Mouse (Mus musculus): ENCODE data around the gene Kcnt2. TPM values are rescaled to one million over a fixed set of nuclear protein-coding genes. Genes with fewer than 3 reads are reported as not detected.

The Kcnt2 gene
- polyA plus RNA-seq, 1 experiment from 2014 or later, result 1.0 TPM

- Histone ChIP-seq H3K9ac (no peak overlapping the region), H3K9me3 (replicated peaks) (no peaks in the 10 kb centered on the region), H3K4me3 (no peak overlapping the region), H3K4me2 (no peak overlapping the region), H3K27me3 (replicated peaks) (no peaks in the 10 kb centered on the region), H3K27ac (ENCODE audit: poor library complexity, severe bottlenecking) (no peak overlapping the region), H3K4me1 (replicated peaks) (peaks cover 3% of the 10 kb centered on the region; the same call in 1 of the 2 replicates), H3K36me3 (no peaks in the 10 kb centered on the region)
- no peak for ATAC-seq (ENCODE audit: insufficient number of reproducible peaks, low FRiP score)
- 74% methylated on average over 1 of the region's 1 CpGs for WGBS
Observed at GRCm38 (mm10) chr1:140373532-140373931, 127.6 kb downstream of the Kcnt2 start.

DNA sequence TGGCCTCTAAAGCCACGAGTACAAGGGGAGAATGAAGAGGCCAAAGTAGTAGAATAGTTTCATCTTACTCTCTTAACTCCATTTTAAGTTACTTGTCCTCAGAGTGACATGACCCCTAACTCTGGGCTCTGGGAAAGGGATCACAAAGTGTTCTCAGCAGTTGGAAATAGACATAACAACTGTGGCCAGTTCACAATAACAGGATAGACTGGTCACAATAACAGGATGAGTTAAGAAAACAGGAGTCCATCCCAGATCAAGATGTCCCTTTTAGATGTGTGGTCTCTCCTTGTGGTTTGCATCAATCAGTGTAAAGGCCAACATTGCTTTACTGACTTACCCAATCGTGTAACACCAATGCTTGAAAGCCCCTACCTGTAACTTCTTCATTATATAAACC, 132.8 kb downstream of the Kcnt2 start:
- no peak overlapping the region for H3K4me3 ChIP-seq
- ATAC-seq (ENCODE audit: insufficient number of reproducible peaks, low FRiP score), result no peak
- H3K9ac ChIP-seq, result no peak overlapping the region
- no peaks in the 10 kb centered on the region for H3K9me3 ChIP-seq (replicated peaks)
- H3K4me1 ChIP-seq (replicated peaks), result peaks cover 3% of the 10 kb centered on the region; the same call in 1 of the 2 replicates
- H3K36me3 ChIP-seq, result no peaks in the 10 kb centered on the region
- H3K4me2 ChIP-seq, result no peak overlapping the region
- no peak overlapping the region for H3K27ac ChIP-seq (ENCODE audit: poor library complexity, severe bottlenecking)
- H3K27me3 ChIP-seq (replicated peaks), result no peaks in the 10 kb centered on the region
- WGBS, result 68% methylated on average over 2 of the region's 2 CpGs

GRCm38 (mm10) chr1:140379526-140379925, 133.6 kb downstream of the Kcnt2 start:
- Histone ChIP-seq H3K27ac (ENCODE audit: poor library complexity, severe bottlenecking) (no peak overlapping the region), H3K36me3 (no peaks in the 10 kb centered on the region), H3K27me3 (replicated peaks) (no peaks in the 10 kb centered on the region), H3K9ac (no peak overlapping the region), H3K4me3 (no peak overlapping the region), H3K4me1 (replicated peaks) (peaks cover 3% of the 10 kb centered on the region; the same call in 1 of the 2 replicates), H3K9me3 (replicated peaks) (no peaks in the 10 kb centered on the region), H3K4me2 (no peak overlapping the region)
- 54% methylated on average over 2 of the region's 2 CpGs for WGBS
- ATAC-seq (ENCODE audit: insufficient number of reproducible peaks, low FRiP score), result no peak

DNA sequence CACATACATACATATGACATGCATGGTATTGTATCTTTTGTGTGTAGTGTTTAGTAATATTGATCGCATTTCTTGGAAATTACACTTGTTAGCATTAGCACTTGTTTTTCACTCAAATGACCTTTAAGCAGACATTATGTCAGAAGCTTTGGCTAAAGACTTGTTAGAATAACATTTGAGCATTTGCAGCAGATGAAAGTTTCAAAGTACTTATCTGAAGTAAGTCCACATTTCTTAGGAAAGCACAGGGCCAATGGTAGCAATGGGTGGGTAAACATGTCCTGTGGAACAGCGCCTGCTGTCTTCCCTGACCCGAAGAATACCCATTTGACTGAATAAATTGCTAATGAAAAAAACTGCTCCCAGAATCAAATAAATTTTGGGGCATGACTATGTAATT, 135.1 kb downstream of the Kcnt2 start:
- Histone ChIP-seq H3K36me3 (no peaks in the 10 kb centered on the region), H3K4me1 (replicated peaks) (peaks cover 3% of the 10 kb centered on the region; the same call in 1 of the 2 replicates), H3K9me3 (replicated peaks) (no peaks in the 10 kb centered on the region), H3K9ac (no peak overlapping the region), H3K27ac (ENCODE audit: poor library complexity, severe bottlenecking) (no peak overlapping the region), H3K4me3 (no peak overlapping the region), H3K27me3 (replicated peaks) (no peaks in the 10 kb centered on the region), H3K4me2 (no peak overlapping the region)
- no peak for ATAC-seq (ENCODE audit: insufficient number of reproducible peaks, low FRiP score)
- 89% methylated on average over 3 of the region's 3 CpGs for WGBS

DNA sequence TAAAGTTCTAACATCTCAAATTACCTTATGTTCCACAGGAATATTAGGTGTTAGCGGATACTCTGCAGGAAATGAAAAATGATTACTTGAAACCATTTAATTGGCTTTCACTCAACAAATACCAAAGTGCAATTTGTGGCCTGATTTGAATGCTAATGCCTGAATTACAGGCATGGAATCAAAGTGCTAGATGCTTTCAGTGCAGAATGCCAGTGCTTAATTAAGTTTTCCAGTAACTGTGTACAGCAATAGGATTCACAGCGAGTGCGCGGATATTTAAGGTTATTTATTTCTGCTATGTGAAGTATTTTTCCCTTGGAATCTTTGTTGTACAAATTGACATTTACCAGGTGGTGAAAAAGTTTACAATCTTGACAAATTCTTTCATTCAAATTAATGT, 144.3 kb downstream of the Kcnt2 start:
- ATAC-seq (ENCODE audit: insufficient number of reproducible peaks, low FRiP score), result no peak
- Histone ChIP-seq H3K4me1 (replicated peaks) (no peaks in the 10 kb centered on the region), H3K27ac (ENCODE audit: poor library complexity, severe bottlenecking) (no peak overlapping the region), H3K27me3 (replicated peaks) (no peaks in the 10 kb centered on the region), H3K36me3 (no peaks in the 10 kb centered on the region), H3K4me2 (no peak overlapping the region), H3K9me3 (replicated peaks) (no peaks in the 10 kb centered on the region), H3K9ac (no peak overlapping the region), H3K4me3 (no peak overlapping the region)
- WGBS, result 82% methylated on average over 4 of the region's 4 CpGs

- H3K4me2 ChIP-seq, result no peak overlapping the region
- H3K4me3 ChIP-seq, result no peak overlapping the region
- no peaks in the 10 kb centered on the region for H3K4me1 ChIP-seq (replicated peaks)
- H3K9me3 ChIP-seq (replicated peaks), result no peaks in the 10 kb centered on the region
- H3K9ac ChIP-seq, result no peak overlapping the region
- H3K27me3 ChIP-seq (replicated peaks), result no peaks in the 10 kb centered on the region
- ATAC-seq (ENCODE audit: insufficient number of reproducible peaks, low FRiP score), result no peak
- H3K27ac ChIP-seq (ENCODE audit: poor library complexity, severe bottlenecking), result no peak overlapping the region
- H3K36me3 ChIP-seq, result no peaks in the 10 kb centered on the region
Observed at GRCm38 (mm10) chr1:140397756-140398155, 151.8 kb downstream of the Kcnt2 start.

- Histone ChIP-seq H3K27me3 (replicated peaks) (no peaks in the 10 kb centered on the region), H3K4me1 (replicated peaks) (no peaks in the 10 kb centered on the region), H3K27ac (ENCODE audit: poor library complexity, severe bottlenecking) (no peak overlapping the region), H3K36me3 (no peaks in the 10 kb centered on the region), H3K4me3 (no peak overlapping the region), H3K9ac (no peak overlapping the region), H3K4me2 (no peak overlapping the region), H3K9me3 (replicated peaks) (no peaks in the 10 kb centered on the region)
- WGBS, result 71% methylated on average over 4 of the region's 4 CpGs
- ATAC-seq (ENCODE audit: insufficient number of reproducible peaks, low FRiP score), result no peak
Observed at GRCm38 (mm10) chr1:140406631-140407288, 160.8 kb downstream of the Kcnt2 start.

DNA sequence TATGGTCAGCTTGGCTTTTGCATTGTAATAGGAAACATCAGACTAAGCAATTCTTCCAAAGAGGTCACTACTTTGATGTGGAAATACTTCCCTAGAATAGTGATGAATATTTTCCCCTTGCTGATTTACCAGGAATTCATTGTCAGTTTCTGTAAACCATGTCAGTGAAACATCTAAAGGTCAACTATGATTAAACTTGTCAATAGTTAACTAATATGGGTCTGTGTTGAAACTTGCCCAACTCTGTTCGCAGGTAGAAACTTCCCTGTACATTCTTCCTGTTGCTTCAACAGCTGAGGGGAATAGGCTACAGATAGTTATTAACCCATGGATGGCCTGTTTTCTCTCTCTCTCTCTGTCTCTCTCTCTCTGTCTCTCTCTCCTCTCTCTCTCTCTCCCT, 169.8 kb downstream of the Kcnt2 start:
- Histone ChIP-seq H3K9ac (no peak overlapping the region), H3K36me3 (no peaks in the 10 kb centered on the region), H3K4me1 (replicated peaks) (no peaks in the 10 kb centered on the region), H3K27me3 (replicated peaks) (no peaks in the 10 kb centered on the region), H3K4me2 (no peak overlapping the region), H3K4me3 (no peak overlapping the region), H3K9me3 (replicated peaks) (no peaks in the 10 kb centered on the region), H3K27ac (ENCODE audit: poor library complexity, severe bottlenecking) (no peak overlapping the region)
- 57% methylated on average over 1 of the region's 1 CpGs for WGBS
- no peak for ATAC-seq (ENCODE audit: insufficient number of reproducible peaks, low FRiP score)

DNA sequence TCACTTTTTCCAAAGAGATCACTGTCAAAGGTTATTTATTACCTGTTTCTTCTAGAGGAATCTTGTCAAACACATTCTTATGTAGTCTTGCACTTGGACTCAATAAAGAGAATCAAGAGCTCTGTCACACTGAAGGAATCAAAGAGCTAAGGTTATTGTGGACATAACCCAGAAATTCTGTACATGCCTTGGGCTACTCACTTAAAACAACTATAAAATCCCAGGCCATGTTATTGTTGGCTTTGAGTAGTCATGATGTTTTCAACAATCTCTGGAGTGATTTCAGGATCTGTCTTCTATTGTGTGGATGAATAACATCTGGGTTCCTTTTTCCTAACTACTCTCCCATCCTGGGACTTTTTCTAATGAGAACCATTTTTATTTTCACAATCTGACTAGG, 177.0 kb downstream of the Kcnt2 start:
- Histone ChIP-seq H3K4me1 (replicated peaks) (no peaks in the 10 kb centered on the region), H3K27me3 (replicated peaks) (no peaks in the 10 kb centered on the region), H3K36me3 (no peaks in the 10 kb centered on the region), H3K9me3 (replicated peaks) (no peaks in the 10 kb centered on the region), H3K9ac (no peak overlapping the region), H3K4me2 (no peak overlapping the region), H3K4me3 (no peak overlapping the region), H3K27ac (ENCODE audit: poor library complexity, severe bottlenecking) (no peak overlapping the region)
- ATAC-seq (ENCODE audit: insufficient number of reproducible peaks, low FRiP score), result no peak

DNA sequence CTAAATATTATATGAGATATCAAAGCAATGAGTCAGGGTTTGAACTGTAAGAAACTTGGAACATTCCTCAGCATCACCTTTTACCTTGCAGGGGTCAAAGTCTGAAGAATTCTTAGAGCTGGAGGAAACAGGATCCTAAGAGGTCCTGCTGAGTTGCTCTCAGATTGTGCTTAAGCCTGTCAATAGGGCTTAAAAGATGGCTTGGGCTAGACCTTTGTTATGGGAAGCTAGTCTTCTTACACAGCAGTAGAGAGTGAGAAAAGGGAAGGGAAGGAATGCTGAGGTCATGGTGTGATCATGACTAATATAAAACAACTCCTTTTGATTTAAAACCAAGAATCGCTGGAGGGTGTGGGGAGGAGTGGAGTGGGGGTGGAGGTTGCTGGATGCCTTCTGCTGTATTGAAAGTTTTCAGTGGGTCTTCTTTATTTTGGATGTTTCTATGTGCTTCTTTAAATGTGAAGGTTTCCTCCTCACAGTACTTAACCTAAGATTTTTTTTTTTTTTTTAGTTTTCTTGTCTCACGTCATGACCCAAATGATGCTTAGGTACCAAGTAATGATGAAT, 183.4 kb downstream of the Kcnt2 start:
- H3K4me1 ChIP-seq (replicated peaks), result no peaks in the 10 kb centered on the region
- WGBS, result 55% methylated on average over 2 of the region's 2 CpGs
- no peak overlapping the region for H3K27ac ChIP-seq (ENCODE audit: poor library complexity, severe bottlenecking)
- no peaks in the 10 kb centered on the region for H3K36me3 ChIP-seq
- no peaks in the 10 kb centered on the region for H3K27me3 ChIP-seq (replicated peaks)
- no peak overlapping the region for H3K4me2 ChIP-seq
- H3K4me3 ChIP-seq, result no peak overlapping the region
- no peak for ATAC-seq (ENCODE audit: insufficient number of reproducible peaks, low FRiP score)
- no peaks in the 10 kb centered on the region for H3K9me3 ChIP-seq (replicated peaks)
- H3K9ac ChIP-seq, result no peak overlapping the region

DNA sequence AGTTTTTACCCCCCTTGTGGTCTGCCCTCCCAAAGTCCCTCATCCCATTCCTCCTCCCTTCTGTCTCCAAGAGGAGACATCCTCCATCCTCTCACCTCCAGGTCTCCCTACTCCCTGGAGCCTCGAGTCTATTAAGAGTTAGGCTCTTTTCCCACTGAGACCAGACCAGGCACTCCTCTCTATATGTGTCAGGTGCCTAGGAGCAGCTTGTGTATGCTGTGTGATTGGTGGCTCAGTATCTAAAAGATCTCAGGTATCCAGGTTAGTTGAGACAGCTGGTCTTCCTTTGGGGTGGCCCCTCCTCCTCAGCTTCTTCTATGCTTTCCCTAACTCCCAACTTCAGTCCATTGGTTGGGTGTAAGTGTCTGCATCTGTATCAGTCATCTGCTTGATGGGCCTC, 186.1 kb downstream of the Kcnt2 start:
- Histone ChIP-seq H3K27ac (ENCODE audit: poor library complexity, severe bottlenecking) (no peak overlapping the region), H3K4me1 (replicated peaks) (no peaks in the 10 kb centered on the region)
- 64% methylated on average over 1 of the region's 1 CpGs for WGBS

GRCm38 (mm10) chr1:140434791-140435190, 188.8 kb downstream of the Kcnt2 start:
- WGBS, result 72% methylated on average over 2 of the region's 2 CpGs
- Histone ChIP-seq H3K9me3 (replicated peaks) (no peaks in the 10 kb centered on the region), H3K4me3 (no peak overlapping the region), H3K9ac (no peak overlapping the region), H3K27ac (ENCODE audit: poor library complexity, severe bottlenecking) (no peak overlapping the region), H3K4me2 (no peak overlapping the region), H3K36me3 (no peaks in the 10 kb centered on the region), H3K4me1 (replicated peaks) (no peaks in the 10 kb centered on the region), H3K27me3 (replicated peaks) (no peaks in the 10 kb centered on the region)
- ATAC-seq (ENCODE audit: insufficient number of reproducible peaks, low FRiP score), result no peak

More for the DNA sequence above, 186.1 kb downstream of the Kcnt2 start:
- H3K9me3 ChIP-seq (replicated peaks), result no peaks in the 10 kb centered on the region
- no peak overlapping the region for H3K4me3 ChIP-seq
- no peak overlapping the region for H3K4me2 ChIP-seq
- no peak overlapping the region for H3K9ac ChIP-seq
- no peaks in the 10 kb centered on the region for H3K27me3 ChIP-seq (replicated peaks)
- no peaks in the 10 kb centered on the region for H3K36me3 ChIP-seq
- ATAC-seq (ENCODE audit: insufficient number of reproducible peaks, low FRiP score), result no peak
